Mouse (Mus musculus): ENCODE measurements around the gene Arhgdia. TPM values are rescaled to one million over a fixed set of nuclear protein-coding genes. Genes with fewer than 3 reads are reported as not detected.

Gene Arhgdia
- total and polyA plus RNA-seq, 3 experiments: 172 to 958 (median 417) TPM

- no peak overlapping the region for H3K4me2 ChIP-seq (ENCODE audit: insufficient read depth, low read depth, poor library complexity, severe bottlenecking)
- no peak overlapping the region for H3K27ac ChIP-seq (ENCODE audit: insufficient read depth, low read depth)
- no peaks in the 10 kb centered on the region for H3K27me3 ChIP-seq (replicated peaks)
- H3K9me3 ChIP-seq (replicated peaks; ENCODE audit: low read length): no peaks in the 10 kb centered on the region
- in situ Hi-C loops (cut with MboI; ENCODE audit: low pct_ligation_motif_present, low pct_unique_long_range_greater_than_20kb, low sequenced_read_pairs) (no loop called here), dilution Hi-C loops (cut with MboI; ENCODE audit: extremely low pct_ligation_motif_present, extremely low pct_unique_long_range_greater_than_20kb, low sequenced_read_pairs) (no loop called here)
- H3K79me2 ChIP-seq (replicated peaks; ENCODE audit: control insufficient read depth, extremely low read depth, insufficient read depth, poor library complexity, severe bottlenecking): peaks cover 22% of the 10 kb centered on the region
- peaks cover 8 to 41% of the 10 kb centered on the region in 2 experiments for H3K4me1 ChIP-seq (ENCODE audit: control insufficient read depth in 1 of 2, insufficient read depth in 2 of 2)
- TF ChIP-seq MAZ (IDR thresholded peaks at IDR 0.05; ENCODE audit: low read depth, low read length): no peak
- TF ChIP-seq UBTF (IDR thresholded peaks at IDR 0.05; ENCODE audit: low read depth, low read length): no peak
- no peak for TF ChIP-seq SIN3A (IDR thresholded peaks at IDR 0.05; ENCODE audit: low read length)
- TF ChIP-seq HCFC1 (IDR thresholded peaks at IDR 0.05; ENCODE audit: low read depth, low read length): no peak
- no peak for TF ChIP-seq TBP (conservative IDR thresholded peaks at IDR 0.05; ENCODE audit: low read depth, low read length)
- TF ChIP-seq CHD2 (IDR thresholded peaks at IDR 0.05; ENCODE audit: low read length): no peak
- TF ChIP-seq PAX5 (IDR thresholded peaks at IDR 0.05; ENCODE audit: low read length): no peak
- TF ChIP-seq MEF2A (IDR thresholded peaks at IDR 0.05; ENCODE audit: borderline replicate concordance, low read depth, low read length): no peak
- TF ChIP-seq ELF1 (IDR thresholded peaks at IDR 0.05; ENCODE audit: low read depth, low read length): no peak
- TF ChIP-seq RAD21 (IDR thresholded peaks at IDR 0.05; ENCODE audit: low read depth, low read length): no peak
- TF ChIP-seq ZC3H11A (IDR thresholded peaks at IDR 0.05; ENCODE audit: low read depth, low read length): no peak
- no peak for TF ChIP-seq BHLHE40 (IDR thresholded peaks at IDR 0.05; ENCODE audit: low read depth, low read length)
- TF ChIP-seq TCF12 (IDR thresholded peaks at IDR 0.05; ENCODE audit: low read depth, low read length): no peak
- TF ChIP-seq CTCF (conservative IDR thresholded peaks at IDR 0.05 in 1 of 2, IDR thresholded peaks at IDR 0.05 in 1 of 2; ENCODE audit: low read depth in 2 of 2, low read length in 2 of 2): no peak
- no peak for TF ChIP-seq SMC3 (IDR thresholded peaks at IDR 0.05; ENCODE audit: low read depth, low read length)
- H3K9ac ChIP-seq (ENCODE audit: insufficient read depth, low read depth): no peak overlapping the region
- peaks cover 62 to 79% of the 10 kb centered on the region in 2 experiments for H3K36me3 ChIP-seq (replicated peaks in 1 of 2; ENCODE audit: control insufficient read depth in 1 of 2, insufficient read depth in 1 of 2, low read length in 1 of 2)
- no peak overlapping the region for H3K4me3 ChIP-seq (replicated peaks in 1 of 3; ENCODE audit: low read depth in 2 of 3, low read length in 2 of 3, poor library complexity in 1 of 3)
- no peak for DNase-seq (ENCODE audit: extremely low read depth)
Measured at GRCm38 (mm10) chr11:120613481-120613972, 32.1 kb upstream of the Arhgdia start.

- no peaks in the 10 kb centered on the region for H3K27me3 ChIP-seq (replicated peaks)
- no peak overlapping the region for H3K4me2 ChIP-seq (ENCODE audit: insufficient read depth, low read depth, poor library complexity, severe bottlenecking)
- DNase-seq (ENCODE audit: extremely low read depth): peak; percentile 67
- in situ Hi-C loops (cut with MboI; ENCODE audit: low pct_ligation_motif_present, low pct_unique_long_range_greater_than_20kb, low sequenced_read_pairs) (no loop called here), dilution Hi-C loops (cut with MboI; ENCODE audit: extremely low pct_ligation_motif_present, extremely low pct_unique_long_range_greater_than_20kb, low sequenced_read_pairs) (no loop called here)
- TF ChIP-seq MAFK (IDR thresholded peaks at IDR 0.05; ENCODE audit: insufficient replicate concordance, low read length) (no peak), NRF1 (IDR thresholded peaks at IDR 0.05; ENCODE audit: low read depth, low read length) (0 out of 2 replicates have a peak, but pooled peaks have one; percentile 17), SMC3 (IDR thresholded peaks at IDR 0.05; ENCODE audit: low read depth, low read length) (peak; percentile 73), RAD21 (IDR thresholded peaks at IDR 0.05; ENCODE audit: low read depth, low read length) (peak; percentile 73), CTCF (conservative IDR thresholded peaks at IDR 0.05 in 1 of 2, IDR thresholded peaks at IDR 0.05 in 1 of 2; ENCODE audit: low read depth in 2 of 2, low read length in 2 of 2) (peak; percentile 40 to 82; a peak in 2 of 4 replicates), EP300 (IDR thresholded peaks at IDR 0.05; ENCODE audit: low read length) (no peak)
- peaks cover 8 to 34% of the 10 kb centered on the region in 2 experiments for H3K4me1 ChIP-seq (ENCODE audit: control insufficient read depth in 1 of 2, insufficient read depth in 2 of 2)
- no peak overlapping the region for H3K4me3 ChIP-seq (replicated peaks in 1 of 3; ENCODE audit: low read depth in 2 of 3, low read length in 2 of 3, poor library complexity in 1 of 3)
- peaks cover 22% of the 10 kb centered on the region for H3K79me2 ChIP-seq (replicated peaks; ENCODE audit: control insufficient read depth, extremely low read depth, insufficient read depth, poor library complexity, severe bottlenecking)
- H3K36me3 ChIP-seq (replicated peaks in 1 of 2; ENCODE audit: control insufficient read depth in 1 of 2, insufficient read depth in 1 of 2, low read length in 1 of 2): peaks cover 61 to 80% of the 10 kb centered on the region in 2 experiments
- H3K9me3 ChIP-seq (replicated peaks; ENCODE audit: low read length): no peaks in the 10 kb centered on the region
- H3K9ac ChIP-seq (ENCODE audit: insufficient read depth, low read depth): no peak overlapping the region
- no peak overlapping the region for H3K27ac ChIP-seq (ENCODE audit: insufficient read depth, low read depth)
Measured at GRCm38 (mm10) chr11:120612763-120613162, 31.3 kb upstream of the Arhgdia start.
